Mouse (Mus musculus) R1 (cell line): Measurements from ENCODE around the gene Sstr4.

ENCODE experiments used
- DNase-seq: peaks from one replicate; pipeline ENCODE4 v3.0.0-alpha.2; 2018; ENCODE audit warnings: low read depth, low spot score

Sstr4 gene

DNA sequence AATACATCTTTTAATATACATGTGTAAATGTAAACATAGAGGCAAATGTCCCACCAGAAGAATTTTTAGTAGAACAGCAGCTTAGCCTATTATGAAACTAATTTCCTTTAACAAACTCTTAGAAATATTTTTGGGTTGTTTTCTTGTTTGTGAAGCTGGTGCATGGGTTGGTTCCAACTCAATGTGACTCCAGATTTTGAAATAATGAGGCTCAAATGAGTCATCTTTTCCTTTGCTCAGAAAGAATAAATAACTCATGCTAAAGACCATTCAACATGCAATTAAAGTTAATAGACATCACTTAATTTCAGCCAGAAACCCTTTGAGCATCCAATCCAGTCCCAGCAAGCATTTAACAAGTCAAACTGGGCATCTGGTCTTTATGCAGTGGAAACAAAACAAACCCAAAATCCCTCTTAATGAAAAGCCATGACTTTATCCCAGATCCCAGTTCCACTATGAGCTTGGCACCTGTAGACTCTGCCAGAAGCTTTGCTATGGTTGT is 33.9 kb downstream of the Sstr4 start:
- DNase-seq = no peak

DNA sequence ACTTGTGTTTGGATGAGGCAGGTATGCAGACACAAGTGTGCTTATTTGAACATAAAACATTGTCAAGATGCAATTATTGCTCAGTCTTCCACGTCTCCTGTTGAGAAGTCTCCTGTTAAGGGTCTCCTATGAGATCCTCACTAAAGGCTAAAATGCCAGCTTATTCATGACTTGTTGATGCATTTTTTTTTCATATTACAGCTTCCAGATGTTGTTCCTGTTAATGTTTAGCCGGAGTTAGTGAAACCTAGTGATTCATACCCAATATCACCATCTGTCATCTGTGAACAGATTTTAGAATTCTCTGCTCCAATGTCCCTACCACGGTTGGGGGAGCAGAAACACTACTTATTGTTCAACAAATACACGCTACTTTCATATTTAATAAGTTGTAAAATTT is 35.8 kb downstream of the Sstr4 start:
- no peak for DNase-seq

GRCm38 (mm10) chr2:148432346-148432745 is 37.2 kb downstream of the Sstr4 start:
- no peak for DNase-seq

DNA sequence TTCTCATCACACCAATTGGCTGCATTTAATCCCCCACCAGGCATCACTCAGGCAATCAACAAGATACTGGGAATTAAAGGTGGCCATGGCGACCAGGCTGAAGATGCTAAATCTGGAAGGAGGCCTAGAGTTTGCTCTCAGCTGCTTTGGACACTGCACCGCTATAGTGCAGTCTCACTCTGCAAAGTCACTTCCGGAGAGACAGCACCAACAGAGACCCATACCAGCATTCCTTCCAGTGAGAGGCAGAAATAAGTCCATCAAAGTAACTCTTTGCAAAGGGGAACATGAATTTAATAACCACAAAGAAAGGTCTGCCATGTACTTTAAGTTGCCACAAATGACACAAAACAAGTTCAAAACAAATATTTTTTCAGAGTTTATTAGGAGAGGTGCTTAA is 41.1 kb downstream of the Sstr4 start:
- DNase-seq = no peak

DNA sequence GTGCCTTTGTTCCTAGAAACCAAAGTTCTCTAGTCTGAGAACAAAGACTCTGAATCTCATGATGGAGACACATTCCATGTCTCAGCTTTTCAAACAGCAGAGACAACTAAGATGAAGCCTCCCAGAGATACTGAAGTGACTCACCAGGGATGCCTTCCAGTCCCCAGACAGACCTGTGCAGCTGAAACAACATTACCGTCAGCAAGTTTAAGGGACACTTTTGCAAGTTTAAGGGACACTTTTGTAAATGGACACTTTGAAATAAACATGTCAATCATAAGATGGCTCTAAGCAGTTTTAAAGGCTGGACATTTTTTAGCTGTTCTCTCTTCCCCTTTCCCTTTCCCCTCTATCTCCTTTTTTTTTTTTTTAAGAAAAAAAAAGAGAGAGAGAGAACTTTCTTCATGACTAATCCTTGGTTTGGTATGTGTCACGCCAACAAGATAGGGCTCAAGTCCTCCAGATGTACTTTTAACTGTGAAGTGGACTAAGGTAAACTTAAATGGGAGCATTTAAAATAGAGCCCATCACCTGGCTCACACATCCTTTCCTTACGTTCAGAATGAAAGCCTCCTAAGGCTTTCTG is 44.6 kb downstream of the Sstr4 start:
- no peak for DNase-seq

GRCm38 (mm10) chr2:148441421-148441820 is 46.3 kb downstream of the Sstr4 start:
- DNase-seq = no peak

DNA sequence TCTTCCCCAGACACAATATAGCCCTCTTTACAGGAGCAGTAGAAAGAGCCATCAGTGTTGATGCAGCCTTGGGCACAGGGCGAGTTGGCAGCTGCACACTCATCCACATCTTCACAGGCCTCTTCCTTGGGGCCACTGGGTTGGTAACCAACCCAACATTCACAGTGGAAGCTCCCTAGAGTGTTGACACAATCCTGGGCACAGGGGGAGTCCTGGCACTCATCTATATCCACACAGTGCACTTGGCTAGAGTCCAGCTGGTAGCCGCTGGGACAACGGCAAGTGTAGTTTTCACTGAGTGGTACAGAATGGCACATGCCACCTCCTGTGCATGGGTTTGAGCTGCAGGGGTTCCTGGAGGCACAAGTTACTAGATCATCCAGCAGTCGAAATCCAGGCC is 47.0 kb downstream of the Sstr4 start:
- DNase-seq = no peak

GRCm38 (mm10) chr2:148442710-148443109 is 47.6 kb downstream of the Sstr4 start:
- DNase-seq = no peak

- DNase-seq = no peak
Observed at GRCm38 (mm10) chr2:148443249-148443958, 48.3 kb downstream of the Sstr4 start, which contains the start of gene Cd93. TSS of gene Cd93 (minus strand) at chr2:148443563.

DNA sequence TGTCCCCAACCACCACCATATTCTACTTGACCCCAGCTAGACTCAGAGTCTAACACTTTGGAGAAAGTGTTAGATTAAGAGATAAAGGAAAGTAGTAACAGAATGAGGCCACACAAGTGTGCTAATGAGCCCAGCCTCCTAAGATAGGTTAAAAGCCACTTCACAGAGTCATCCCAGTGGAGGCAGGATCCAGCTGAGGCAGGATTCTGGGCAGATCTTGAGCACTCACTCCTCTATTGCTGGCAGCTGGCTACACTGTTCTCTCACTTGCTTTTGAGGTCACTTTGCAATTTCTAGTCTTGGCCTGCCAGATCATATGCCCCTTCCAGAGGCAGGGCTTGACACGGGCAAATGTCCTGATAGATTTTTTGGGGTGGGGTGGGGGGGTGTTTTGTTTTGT is 49.3 kb downstream of the Sstr4 start:
- no peak for DNase-seq

DNA sequence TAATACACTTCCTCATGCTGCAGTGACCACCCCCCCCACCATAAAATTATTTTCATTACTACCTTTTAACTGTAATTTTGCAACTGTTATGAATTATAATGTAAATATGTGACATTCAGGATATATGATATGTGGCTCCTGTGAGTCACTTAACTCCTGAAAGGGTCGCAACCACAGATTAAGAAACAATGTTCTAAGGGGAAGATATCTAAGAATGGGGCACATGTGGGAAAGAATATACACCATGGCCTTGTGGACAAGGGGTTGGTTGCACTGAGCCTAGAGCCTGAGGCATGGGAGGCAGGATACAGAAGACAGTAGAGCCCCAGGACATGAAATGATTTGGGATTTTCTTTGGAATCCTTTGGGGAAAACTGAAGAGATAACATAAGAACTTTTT is 50.5 kb downstream of the Sstr4 start:
- DNase-seq = no peak
